Mouse (Mus musculus) liver, adult 2 months (tissue): ENCODE measurements around the gene Axl.

Experiments used
- CTCF ChIP-seq: fragments of 200-500 bp; IDR thresholded peaks from 2 replicates; pipeline ENCODE4 v1.5.1; 2011; ENCODE audit warnings: low read depth, low read length, control low read depth
- POLR2A ChIP-seq: fragments of 200-500 bp; IDR thresholded peaks from 2 replicates; pipeline ENCODE4 v1.6.1; 2011; ENCODE audit warnings: low read length, control low read depth; ENCODE audit not compliant: insufficient read depth; ENCODE audit errors: extremely low read depth

- no peak for TF ChIP-seq POLR2A
- no peak for TF ChIP-seq CTCF
Observed at GRCm38 (mm10) chr7:25715731-25716271, 72.7 kb downstream of the Axl start.
